Mouse (Mus musculus): ENCODE results near the gene Cnp. TPM values are rescaled to one million over a fixed set of nuclear protein-coding genes. Genes with fewer than 3 reads are reported as not detected.
"Not testable (repeated sequence)": the region's sequence is repeated elsewhere in the genome, so short reads cannot be mapped to it uniquely, and the experiment has no call there.

The Cnp gene
- total RNA-seq, 2 experiments from 2014 or later, result 32.9 to 35.7 TPM

DNA sequence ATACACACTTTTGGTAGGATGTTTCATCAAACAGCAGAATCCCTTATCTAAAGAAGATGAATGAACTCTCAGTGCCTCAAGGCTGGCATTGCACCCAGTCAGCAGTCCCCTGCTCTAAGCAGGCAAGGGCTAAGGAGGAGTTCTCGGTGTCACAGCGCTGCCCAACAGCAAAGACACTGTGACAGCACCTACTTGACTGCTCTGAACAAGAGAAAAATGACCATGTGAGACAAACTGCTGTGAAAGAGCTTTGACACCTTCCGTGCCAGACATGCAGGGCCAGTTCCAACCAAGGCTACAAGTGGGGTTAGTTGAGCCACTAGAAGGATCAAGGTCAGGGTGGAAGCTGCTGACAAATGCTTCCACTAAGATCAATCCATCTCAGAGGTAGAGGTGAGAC, 10.4 kb downstream of the Cnp start:
- DNase-seq, result no peak

DNA sequence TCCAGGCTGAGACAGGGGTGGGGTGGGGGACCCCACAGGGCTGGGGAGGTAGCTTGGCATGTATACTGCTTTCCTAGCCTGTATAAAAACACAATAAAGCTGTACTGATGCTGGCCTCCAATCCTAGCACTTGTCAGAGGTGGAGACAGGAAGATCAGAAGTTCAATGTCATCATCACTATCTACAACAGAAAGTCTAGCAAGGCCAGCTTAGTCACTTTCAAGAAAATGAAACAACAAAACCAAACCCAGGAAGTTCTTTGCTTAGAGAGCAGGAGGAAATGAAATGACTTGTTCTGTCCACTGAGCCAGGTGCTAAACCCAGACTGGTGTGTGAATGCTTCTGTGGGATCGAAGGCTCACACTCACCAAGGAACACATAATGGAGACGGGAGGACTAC, 13.8 kb downstream of the Cnp start:
- DNase-seq, result no peak

DNA sequence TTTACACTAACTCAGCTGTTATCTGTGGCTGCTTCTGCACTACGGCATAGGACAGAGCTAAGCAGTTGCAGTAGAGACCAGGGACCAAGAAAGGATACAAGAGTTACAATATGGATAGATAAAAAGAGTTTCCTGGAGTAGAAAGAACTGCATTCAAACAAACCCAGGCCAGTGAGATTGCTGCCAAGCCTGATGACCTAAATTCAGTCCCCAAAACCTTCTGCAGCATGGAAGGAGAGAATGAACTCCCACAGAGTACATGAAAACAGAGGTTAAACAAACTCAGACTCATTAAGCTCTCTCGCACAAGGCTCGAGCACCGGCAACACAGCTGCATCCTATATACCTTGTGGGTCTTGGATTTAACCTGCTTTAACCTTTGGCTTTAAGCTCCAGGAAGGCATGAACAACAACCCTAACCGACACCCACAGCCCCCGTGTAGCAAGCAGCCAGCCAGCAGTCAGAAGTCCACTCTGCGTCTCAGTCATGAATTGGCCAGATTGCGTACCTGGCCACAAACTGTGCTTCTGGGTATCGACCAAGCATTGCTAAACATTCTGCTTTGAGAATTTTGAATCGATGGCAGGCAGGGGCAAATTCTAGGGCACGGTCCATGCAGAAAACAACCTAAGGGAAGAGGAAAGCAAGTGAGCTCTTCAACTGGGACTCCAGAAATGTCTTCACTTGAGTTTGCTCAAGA, 17.8 kb downstream of the Cnp start:
- DNase-seq, result no peak

DNA sequence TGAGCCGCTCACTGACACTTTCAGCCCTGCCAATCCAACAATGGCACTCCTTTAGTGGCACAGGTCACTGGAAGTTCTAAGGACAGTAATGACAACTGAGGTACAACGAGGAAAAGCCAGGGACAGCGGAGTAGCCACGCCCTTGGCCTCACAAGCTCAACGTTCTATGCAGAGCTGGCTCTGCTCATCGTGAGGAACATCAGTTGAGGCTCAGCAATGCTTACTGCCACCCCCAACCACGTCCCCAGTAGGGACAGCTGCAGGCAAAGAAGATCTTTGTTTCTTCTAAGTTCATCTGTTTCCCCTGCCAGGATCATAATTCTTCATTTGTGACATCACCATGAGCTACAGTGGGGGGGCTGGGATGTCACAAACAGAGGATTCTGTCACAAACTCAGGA, 19.9 kb downstream of the Cnp start:
- no peak for DNase-seq

DNA sequence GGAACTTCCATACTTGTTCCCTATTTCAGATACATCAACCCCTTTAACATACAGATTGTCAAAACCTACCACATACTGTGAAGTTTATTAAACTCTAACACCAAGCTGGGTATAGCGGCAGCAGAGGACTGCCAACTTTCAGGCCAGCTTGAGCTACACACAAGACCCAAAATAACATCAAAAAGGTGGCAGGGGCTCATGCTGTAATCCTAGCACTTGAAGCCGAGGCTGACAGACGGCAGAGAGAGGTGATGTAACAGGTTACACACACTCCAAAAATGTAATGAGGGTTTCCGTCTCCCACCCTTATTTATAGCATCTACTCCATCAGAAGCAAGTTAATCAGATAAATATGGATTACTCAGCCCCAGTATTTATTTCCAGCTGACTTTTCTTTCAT, 20.8 kb downstream of the Cnp start:
- no peak for DNase-seq

DNA sequence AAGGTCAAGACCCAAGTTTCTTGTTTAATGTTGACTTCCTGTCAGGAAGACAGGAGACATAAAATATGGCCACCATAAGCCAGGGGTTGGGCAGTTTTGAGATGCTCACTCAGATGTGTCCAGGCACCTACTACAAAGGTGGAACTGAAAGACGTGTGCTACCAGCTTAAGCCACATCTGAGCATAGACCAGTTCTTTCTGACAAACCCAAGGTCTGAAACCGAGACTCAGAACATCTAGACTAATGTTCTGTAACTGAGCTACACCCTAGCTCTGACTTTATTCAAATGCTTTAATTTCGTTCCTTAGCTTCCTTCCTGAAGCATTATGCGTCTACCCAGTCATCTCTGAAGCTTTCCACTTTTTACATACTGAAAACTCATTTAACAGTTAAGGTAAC, 23.4 kb downstream of the Cnp start:
- no peak for DNase-seq

DNA sequence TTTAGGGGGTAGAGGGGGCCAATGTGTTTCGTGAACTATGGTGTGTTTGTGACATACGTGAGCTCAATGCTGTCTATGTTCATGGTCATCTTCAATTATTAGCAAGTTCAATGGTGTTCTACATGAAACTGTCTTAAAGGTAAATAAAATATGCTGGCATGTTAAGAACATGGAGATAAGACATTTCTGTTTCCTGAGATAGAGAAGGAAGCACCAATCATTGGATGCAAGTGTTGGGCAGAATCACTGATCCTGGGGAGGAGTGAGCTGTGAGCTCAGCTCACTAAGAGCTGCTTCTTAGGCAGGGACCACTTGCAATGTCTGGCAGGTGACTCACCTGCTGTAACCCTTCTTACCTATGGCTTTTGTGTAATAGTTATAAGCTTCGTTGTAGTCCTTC, 26.7 kb downstream of the Cnp start:
- DNase-seq, result no peak

DNA sequence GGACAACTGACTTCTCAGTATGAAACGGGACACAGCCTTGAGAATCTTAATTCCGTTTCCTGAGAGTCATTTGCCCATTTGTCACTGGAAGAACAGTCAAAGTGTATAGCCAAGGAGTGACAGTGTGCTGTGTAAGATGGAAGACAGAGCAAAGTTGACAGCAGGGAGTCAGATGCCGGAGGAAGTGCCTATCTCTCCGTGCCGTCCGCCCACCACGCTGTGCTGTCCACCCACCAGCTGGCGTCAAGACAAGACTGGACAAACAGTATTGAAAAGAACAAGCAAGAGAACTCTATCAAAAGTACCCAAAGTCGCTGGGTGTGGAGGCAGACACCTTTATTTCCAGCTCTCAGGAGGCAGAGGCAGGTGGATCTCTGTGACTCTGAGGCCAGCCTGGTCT, 28.5 kb downstream of the Cnp start:
- no peak for DNase-seq

DNA sequence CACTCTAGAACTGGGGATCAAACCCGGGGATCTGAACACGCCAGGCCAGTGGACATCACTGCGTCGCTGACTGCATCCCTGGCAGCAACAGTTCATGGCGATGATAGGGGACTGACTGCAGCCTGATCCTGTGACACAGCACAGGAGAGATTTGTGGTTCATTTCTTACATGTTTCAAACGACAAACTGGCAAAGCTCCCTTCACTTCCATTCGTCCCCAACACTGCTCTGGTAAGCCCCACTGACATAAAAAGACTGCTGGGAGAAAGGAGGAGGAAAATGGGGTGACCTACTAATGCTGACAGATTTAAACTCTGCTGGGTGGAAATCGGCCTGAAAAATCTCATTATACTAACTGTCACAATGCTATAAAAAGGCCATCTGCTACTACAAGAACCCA, 29.1 kb downstream of the Cnp start:
- DNase-seq, result no peak

DNA sequence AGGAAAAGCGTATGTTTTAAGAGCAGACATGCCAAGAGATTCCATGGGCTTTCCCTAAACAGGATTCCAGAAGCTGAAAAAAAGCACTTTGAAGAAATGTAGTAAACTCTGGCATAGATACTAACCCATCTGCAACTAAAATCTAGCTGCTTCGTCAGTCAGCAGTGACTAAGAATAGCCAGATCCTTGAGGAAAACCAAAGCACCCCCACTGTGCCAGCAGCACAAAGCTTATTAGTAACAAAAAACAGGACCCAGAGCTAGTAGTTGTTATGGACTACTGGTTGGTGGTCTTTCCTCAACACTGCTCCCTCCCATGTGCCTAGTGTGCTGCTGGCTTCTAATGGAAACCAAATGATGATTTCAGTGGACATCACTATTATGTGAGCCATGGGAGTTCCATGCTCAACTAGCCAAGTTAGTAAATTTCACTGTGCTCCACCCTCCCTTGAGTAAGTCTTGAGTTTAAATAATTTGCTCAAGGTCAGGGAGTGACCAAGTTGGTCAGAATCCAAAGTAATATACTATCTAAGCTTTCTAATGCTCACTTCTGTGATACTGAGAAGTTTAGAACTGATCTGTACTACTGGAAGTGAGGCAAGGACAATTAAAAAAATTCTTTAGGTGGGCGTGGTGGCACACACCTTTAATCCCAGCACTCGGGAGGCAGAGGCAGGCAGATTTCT, 29.8 kb downstream of the Cnp start:
- no peak for DNase-seq

DNA sequence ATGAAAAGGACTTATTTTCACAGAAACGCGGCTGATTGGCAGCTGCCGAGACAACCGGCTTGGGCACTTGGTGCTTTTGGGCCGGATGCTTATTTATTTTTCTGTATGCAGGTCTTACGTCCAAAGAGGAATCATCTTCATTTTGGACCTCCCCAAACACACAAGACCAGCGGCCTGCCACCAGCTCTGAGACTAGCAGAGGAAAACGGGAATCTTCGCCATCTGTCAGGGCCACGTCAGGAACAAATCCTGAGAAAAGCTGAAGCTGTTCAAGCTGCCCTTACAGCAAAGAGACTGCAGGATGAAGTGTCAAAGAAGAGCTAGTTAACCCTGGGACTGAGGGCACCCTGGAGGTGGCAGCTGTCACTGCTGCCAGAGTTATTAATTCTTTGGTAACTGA, 30.7 kb downstream of the Cnp start:
- DNase-seq, result no peak

DNA sequence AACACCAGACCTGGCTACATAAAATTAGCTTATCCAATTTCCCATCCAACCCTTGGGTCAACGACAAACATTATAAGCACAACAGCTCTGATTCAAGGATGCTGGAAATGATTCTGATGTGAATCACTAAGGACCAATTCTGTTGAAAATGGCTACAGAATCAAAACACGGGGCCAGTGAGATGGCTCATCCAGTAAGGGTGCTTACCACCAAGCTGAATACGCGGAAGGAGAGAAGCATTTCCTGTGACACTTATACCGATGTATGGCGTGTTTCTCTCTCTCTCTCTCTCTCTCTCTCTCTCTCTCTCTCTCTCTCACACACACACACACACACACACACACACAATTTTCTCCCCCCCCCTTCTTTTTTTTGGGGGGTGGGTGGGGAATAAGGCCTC, 32.4 kb downstream of the Cnp start:
- DNase-seq, result no peak

DNA sequence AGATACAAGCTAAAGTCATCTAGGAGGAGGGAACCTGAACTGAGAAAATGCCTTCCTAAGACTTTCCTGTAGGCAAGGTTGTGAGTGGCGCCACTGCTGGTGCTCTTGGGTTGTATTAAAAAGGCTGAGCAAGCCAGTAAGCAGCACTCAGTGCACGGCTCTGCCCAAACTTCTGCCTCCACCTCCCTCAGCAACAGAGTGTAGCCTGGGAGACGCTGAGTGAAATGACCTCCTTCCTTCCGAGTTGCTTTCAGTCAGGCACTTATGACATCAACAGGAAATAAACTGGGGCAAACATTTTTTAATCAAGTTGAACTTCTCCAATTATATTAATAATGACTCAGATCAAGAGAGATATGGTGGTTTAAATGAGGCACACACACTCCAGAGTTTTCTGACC, 34.1 kb downstream of the Cnp start:
- no peak for DNase-seq

DNA sequence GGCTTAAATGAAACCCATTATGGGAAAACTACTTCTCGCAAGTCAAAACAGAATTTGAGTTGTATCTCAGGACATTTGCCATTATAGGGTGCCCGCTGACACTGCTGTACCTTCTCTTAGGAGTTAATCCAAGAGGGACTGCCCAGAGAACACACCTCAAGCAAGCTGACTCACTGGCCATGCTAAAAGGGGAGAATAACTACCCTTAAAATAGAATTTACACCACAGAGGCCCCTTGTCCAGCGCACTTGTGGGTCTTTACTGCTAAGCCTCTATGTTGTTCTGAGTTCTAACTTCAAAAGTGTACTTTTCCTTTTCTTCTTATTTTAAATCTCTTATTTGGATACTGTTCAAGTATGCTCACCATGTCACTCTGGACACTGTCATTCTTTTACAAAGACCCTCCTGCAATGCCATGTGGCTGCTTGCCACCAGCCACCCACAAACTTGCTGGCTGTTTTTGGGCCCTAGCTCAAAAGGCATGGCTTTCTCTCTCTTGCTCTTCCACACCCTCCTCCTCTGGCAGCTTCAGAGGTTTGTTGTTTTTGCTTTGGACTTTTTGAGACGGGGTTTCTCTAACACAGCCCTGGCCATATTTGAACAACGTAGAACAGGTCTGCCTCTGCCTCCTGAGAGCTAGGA, 34.8 kb downstream of the Cnp start:
- no peak for DNase-seq

DNA sequence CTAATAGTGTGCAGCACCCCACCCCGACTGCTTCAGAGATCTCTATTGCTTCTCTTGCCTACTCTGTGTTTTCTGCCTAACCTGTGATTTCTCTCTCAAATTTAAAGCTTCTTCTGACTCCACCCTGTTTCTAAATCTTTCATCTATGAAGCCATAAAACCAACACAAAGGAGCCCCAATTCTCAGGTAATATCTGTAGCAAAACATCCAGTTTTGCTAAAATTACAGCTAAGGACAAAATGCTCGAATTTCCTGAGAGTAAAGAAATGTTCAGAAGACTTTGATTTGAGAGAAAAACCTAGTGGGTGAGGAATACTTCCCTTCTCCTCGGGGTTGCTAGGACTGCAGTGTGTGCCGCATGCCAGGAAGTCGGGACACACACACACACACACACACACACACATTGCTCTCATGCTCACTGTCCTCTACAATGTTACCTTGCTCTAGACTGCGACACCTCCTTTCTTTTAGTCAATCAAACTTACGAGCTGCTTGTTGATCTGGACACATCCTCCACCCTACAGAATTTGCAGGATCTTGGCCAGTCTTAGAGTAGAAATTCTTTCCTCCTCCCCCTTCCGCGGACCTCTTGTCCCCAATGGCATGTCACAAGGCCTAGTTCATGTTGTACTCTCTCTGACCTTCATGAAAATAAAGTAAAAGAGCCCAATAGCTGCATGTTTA, 35.4 kb downstream of the Cnp start:
- peak; percentile 67 for DNase-seq

DNA sequence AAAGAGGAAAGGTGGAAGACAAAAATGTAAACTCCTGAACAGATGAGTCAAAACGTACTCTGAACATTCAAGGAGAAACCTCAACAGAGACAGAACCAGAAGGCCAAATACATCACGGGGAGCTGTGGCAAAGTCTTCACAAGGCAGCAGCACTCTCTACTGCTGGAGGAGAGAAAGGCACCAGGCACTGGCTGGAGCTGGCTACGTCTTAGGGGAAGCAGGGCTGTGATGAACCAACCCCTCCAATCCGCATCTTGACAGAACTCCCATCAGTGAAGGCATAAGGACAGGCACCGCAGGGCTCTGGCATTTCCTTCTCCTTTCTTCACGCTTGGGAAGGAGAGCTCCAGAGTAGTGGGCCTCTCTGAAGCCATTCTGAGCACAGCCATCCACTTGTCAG, 36.9 kb downstream of the Cnp start:
- DNase-seq, result peak; percentile 42

DNA sequence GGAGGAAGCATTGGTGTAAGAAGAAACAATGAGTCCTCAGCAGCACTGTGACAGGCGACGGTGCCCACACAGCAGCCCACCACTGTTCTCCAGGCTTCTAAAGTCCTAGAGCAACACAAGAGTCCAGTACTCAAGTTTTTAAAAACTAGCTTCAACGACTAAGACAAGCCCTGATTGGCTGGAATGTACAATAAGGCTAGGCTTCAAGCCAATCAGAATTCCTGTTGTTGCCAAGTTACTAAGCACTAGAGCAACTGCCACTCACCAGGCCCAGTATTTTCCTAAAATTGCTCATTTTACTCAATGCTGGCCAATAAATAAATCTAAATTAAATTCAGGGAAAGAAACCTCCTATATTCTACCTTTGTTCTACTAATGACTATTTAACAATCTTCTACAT, 38.5 kb downstream of the Cnp start:
- DNase-seq, result no peak

DNA sequence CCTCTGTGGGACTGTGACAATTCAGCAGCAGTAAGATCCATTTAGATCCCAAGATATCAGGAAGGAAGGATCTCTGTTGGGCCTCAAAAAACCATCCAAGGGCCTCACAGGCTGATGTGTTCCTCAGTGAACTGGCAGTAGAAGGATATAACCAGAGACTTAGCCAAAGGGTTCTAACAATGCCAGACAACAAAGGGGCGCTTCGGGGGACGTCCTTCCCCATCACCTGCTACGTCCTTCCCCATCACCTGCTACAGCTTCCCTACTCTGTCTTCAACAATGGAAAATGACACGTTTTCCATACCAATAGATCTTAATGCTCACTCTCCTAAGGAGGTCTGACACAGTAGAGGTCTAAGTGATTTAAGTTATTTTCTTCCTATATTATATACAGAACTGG, 41.6 kb downstream of the Cnp start:
- no peak for DNase-seq

DNA sequence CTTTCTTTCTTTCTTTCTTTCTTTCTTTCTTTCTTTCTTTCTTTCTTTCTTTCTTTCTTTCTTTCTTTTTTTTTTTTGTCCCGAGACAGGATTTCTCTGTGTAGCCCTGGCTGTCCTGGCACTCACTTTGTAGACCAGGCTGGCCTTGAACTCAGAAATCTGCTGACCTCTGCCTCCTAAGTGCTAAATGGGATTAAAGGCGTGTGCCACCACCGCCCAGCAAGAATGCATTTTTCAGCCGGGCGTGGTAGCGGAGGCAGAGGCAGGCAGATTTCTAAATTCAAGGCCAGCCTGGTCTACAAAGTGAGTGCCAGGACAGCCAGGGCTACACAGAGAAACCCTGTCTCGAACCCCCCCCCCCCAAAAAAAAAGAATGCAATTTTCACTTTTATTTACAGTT, 42.1 kb downstream of the Cnp start:
- DNase-seq, result not testable (repeated sequence)

DNA sequence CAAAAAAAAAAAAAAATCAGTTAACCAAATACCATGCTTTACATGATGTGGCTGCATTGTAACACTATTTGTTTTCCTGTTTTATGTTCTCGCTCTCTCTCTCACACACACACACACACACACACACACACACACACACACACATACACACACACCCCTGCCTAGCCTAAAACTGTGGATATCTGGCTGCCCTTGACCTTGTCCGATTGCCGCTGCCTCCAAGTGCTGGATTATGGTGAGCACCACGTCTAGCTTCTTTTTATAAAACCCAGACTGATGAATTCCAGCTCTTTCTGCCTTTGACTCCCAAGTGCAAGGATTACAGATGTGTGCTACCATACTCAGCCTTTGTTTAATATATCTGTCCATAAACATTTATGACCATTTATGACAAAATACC, 42.8 kb downstream of the Cnp start:
- peak; percentile 47 for DNase-seq

DNA sequence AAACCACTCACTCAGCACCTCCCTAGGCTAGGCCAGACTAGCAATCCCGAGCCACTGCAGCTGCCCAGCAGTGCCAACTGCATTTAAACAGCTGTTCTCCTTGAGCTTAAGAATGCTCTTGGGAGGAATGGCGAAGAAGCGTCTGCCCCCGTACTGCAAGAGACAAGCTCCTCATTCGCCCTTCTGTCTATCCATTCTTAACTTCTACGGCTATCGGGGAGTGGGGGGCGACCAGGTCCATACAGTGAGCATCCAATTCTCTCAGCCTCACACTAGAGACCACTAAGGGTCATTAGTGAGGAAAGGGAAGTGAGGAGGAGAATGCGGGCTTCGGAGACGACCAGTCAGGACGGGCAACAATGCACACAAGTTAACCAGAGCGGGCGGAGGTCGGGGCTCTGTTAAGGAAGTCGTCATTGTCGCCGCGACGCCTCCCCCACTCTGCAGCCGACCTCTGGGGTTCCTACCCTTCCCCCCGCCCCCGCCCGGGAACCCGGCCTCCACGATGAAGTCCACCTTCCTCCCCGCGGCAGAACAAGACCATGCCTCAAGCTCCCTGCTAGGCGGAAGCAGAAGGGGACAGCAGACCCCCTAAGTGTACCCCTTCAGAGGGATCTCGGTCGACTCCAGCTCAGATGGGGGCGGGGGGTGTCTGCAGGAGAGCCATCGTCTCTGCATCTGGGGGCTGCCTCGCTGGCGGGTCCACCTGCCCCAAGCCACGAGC, 44.2 kb downstream of the Cnp start, which contains the start of gene Nkiras2:
Gene Nkiras2 (plus strand): TSS at position 484 of the 724 bp plus-strand sequence.
- DNase-seq, result peak; percentile 82

DNA sequence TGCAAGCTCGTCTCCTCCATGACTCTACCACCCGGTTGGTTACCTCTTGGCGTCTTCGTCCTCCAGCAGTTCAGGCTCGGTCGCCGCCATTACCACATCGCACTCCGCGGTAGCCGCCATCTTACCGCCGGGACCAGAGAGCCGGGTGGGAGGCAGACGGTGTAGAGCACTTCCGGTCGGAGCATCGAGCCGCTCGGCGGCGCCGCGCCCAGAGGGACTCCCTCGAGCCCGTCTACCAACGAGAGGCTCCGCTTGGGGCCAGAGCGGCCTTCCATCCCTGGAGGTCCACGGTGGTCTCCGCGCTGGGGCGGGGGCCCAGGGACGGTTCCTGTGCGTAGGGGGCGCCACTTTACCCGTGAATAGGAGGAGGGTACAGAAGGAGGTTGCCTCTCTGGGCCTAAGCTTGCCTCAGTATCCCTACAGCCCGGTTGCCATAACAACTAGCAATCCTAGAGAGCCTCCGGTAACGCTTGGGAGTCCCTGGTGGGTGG, 44.8 kb downstream of the Cnp start:
- DNase-seq, result peak; percentile 95

All from adrenal gland, postnatal 10 days (tissue).